Mouse (Mus musculus) ES-Bruce4 (cell line): ENCODE data around the gene Tbc1d8. TPM values are rescaled to one million over a fixed set of nuclear protein-coding genes. Genes with fewer than 3 reads are reported as not detected.

Experiments
- H3K27ac ChIP-seq: 2 replicates; pipeline ENCODE4 v1.5.1; 2012; ENCODE audit warnings: low read length, inconsistent platforms; ENCODE audit not compliant: insufficient read depth
- H3K27me3 ChIP-seq: 2 replicates; pipeline ENCODE4 v1.6.1; 2012; ENCODE audit warnings: mild to moderate bottlenecking, low read length, inconsistent platforms; ENCODE audit not compliant: control insufficient read depth, poor library complexity, insufficient read depth, severe bottlenecking
- H3K36me3 ChIP-seq: 2 replicates; pipeline ENCODE4 v1.6.1; 2012; ENCODE audit warnings: inconsistent platforms, mild to moderate bottlenecking, low read length, moderate library complexity; ENCODE audit not compliant: control insufficient read depth, poor library complexity, insufficient read depth, severe bottlenecking
- H3K4me1 ChIP-seq: one replicate; pipeline ENCODE4 v1.8.1; 2011; ENCODE audit warnings: low read length; ENCODE audit not compliant: control insufficient read depth, insufficient read depth
- H3K4me3 ChIP-seq: 2 replicates; pipeline ENCODE4 v1.5.1; 2011; ENCODE audit warnings: low read depth, mild to moderate bottlenecking, low read length
- H3K9ac ChIP-seq: 2 replicates; pipeline ENCODE4 v1.6.1; 2012; ENCODE audit warnings: low read depth, mild to moderate bottlenecking, inconsistent platforms; ENCODE audit not compliant: poor library complexity, severe bottlenecking
- H3K9me3 ChIP-seq: replicated peaks from 2 replicates; pipeline ENCODE4 v1.6.1; 2012; ENCODE audit warnings: mild to moderate bottlenecking, low read length, inconsistent platforms; ENCODE audit not compliant: control insufficient read depth, poor library complexity, insufficient read depth, severe bottlenecking
- CTCF ChIP-seq: IDR thresholded peaks from one replicate; pipeline ENCODE4 v1.8.1; 2011; ENCODE audit warnings: low read depth, low read length
- EP300 ChIP-seq: IDR thresholded peaks from 2 replicates; pipeline ENCODE4 v1.6.1; 2011; ENCODE audit warnings: low read depth, low read length; ENCODE audit not compliant: insufficient read depth
- POLR2A ChIP-seq: IDR thresholded peaks from one replicate; pipeline ENCODE4 v1.8.1; 2011; ENCODE audit warnings: low read length; ENCODE audit not compliant: insufficient read depth
- polyA plus RNA-seq: library from polyadenylated mRNA; stranded (reverse); fragments of >200 nt; gene quantifications from 2 replicates; pipeline ENCODE4 v1.2.4, GENCODE M21; 2011; ENCODE audit warnings: low read depth; ENCODE audit not compliant: missing spikeins, insufficient read depth, insufficient read length

Gene Tbc1d8
- polyA plus RNA-seq, 1 experiment, result 35.2 TPM

DNA sequence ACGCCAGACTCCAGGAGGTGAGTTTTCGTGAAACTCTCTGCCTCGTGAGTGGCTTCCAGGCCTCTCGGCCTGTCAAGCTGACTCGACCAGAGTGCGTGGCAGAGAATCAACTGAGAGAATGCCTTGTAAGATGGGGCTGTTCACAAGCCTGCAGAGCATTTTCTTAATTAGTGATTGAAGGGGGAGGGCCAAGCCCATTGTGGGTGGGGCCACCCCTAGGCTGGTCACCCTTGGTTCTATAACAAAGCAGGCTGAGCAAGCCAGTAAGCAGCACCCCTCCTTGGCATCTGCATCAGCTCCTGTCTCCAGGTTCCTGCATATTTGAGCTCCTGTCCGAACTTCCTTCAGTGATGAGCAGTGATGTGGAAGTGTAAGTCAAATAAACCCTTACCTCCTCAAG is 42.8 kb upstream of the Tbc1d8 start:
- TF ChIP-seq EP300 (no peak), CTCF (no peak), POLR2A (no peak)
- Histone ChIP-seq H3K27me3 (no peaks in the 10 kb centered on the region), H3K4me3 (no peak overlapping the region), H3K9ac (no peak overlapping the region), H3K9me3 (peaks cover 16% of the 10 kb centered on the region), H3K36me3 (no peaks in the 10 kb centered on the region), H3K27ac (no peak overlapping the region), H3K4me1 (no peaks in the 10 kb centered on the region)

DNA sequence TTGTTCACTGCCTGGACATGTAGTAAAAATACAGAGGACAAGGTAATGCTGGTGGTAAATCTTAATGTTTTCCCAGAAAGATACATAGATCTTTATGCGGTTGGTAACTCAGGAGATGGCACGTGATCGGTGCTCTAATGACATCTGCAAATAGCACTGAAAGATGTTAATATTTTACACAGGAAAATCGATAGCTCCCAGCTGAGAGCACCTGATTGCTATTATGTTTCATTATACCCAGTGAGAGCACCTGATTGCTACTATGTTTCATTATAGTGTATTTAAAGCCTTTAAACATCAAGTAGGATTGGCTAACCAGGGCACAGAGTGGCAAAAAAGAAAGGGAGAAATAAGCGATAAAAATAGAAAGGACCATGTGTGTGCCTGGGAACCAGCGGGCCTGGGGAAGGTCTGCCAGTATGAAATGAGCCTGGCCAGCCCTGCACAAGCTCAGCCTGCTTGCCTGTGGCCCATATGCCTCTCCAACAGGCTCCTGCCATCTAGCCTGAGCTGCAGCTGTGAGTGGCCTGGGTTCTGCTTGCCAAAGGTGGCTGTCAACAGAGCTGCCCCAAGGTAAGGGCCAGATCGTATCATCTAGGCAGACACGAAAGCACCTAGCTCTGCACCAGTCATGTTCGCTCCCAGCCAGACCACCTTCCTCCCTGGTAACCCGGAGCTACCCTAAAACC is 36.9 kb upstream of the Tbc1d8 start:
- H3K27ac ChIP-seq, result no peak overlapping the region
- no peaks in the 10 kb centered on the region for H3K27me3 ChIP-seq
- no peaks in the 10 kb centered on the region for H3K4me1 ChIP-seq
- H3K9me3 ChIP-seq, result peaks cover 16% of the 10 kb centered on the region
- no peaks in the 10 kb centered on the region for H3K36me3 ChIP-seq
- no peak overlapping the region for H3K9ac ChIP-seq
- no peak overlapping the region for H3K4me3 ChIP-seq
- TF ChIP-seq POLR2A, result no peak
- no peak for TF ChIP-seq CTCF

DNA sequence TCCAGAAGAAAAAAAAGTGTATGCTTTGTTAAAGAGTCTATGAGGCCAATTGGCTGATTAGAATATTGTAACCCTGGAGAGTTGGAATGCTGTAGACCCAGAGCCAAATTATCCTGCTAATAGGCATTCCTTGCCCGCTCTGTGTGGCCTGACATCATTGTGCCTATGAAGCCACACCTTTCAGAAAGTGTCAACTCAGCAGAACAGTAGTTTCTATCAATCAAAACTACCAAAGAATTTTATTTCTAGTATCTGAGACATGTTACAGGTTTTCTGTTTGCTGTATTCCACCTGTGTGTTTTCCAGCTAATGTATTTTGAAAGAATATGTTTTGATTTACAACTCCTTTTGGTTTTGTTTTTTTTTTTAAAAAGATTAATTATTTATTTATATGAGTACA is 33.6 kb upstream of the Tbc1d8 start:
- Histone ChIP-seq H3K9ac (no peak overlapping the region), H3K36me3 (no peaks in the 10 kb centered on the region), H3K27me3 (no peaks in the 10 kb centered on the region), H3K9me3 (no peaks in the 10 kb centered on the region), H3K4me1 (no peaks in the 10 kb centered on the region), H3K27ac (no peak overlapping the region), H3K4me3 (no peak overlapping the region)
- no peak for TF ChIP-seq POLR2A
- TF ChIP-seq EP300, result no peak
- TF ChIP-seq CTCF, result no peak

DNA sequence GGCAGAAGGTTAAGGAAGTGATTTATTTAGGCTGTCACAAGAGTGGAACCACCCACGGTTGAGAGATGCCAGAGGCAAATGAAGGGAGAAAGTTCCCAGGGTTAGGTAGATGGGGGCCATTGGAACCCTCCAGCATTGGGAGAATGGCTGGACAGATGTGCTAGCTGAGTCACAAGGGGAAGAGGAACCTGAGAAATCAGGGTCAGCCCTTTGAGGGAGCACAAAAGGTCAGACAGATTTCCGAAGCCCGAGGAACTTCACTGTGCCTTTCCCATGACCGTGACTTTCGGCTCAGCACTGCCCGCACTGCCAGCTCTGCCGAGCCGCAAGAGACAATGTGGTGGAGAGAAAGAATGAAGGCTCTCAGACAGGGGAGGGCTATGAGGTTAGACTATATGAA is 33.2 kb upstream of the Tbc1d8 start:
- H3K9me3 ChIP-seq, result no peaks in the 10 kb centered on the region

DNA sequence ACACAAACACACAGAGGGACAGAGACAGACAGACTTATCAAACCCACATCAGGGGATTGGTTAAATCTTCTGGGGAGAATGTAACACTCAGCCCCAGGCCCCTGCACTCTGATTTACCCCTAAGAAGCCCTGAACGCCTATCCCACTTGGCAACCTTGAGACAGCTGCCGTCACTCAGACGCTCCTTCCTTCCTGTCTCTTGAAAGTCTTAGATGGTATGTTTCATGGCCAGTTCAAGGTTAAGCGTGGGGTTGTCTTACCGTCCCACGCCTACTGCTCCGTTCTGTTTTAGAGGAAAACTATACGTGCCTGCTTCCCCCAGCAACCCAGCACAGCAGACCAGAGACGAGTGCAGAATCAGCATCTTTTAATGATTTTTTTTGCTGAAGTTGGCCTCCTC is 27.0 kb upstream of the Tbc1d8 start:
- H3K4me1 ChIP-seq, result no peaks in the 10 kb centered on the region
- H3K9ac ChIP-seq, result no peak overlapping the region
- no peaks in the 10 kb centered on the region for H3K27me3 ChIP-seq
- no peaks in the 10 kb centered on the region for H3K9me3 ChIP-seq
- no peak overlapping the region for H3K27ac ChIP-seq
- no peaks in the 10 kb centered on the region for H3K36me3 ChIP-seq
- H3K4me3 ChIP-seq, result no peak overlapping the region
- no peak for TF ChIP-seq CTCF
- TF ChIP-seq EP300, result no peak
- no peak for TF ChIP-seq POLR2A

More for the DNA sequence above, 33.2 kb upstream of the Tbc1d8 start:
- Histone ChIP-seq H3K9ac (no peak overlapping the region), H3K4me3 (no peak overlapping the region), H3K4me1 (no peaks in the 10 kb centered on the region), H3K36me3 (no peaks in the 10 kb centered on the region), H3K27me3 (no peaks in the 10 kb centered on the region), H3K27ac (no peak overlapping the region)
- no peak for TF ChIP-seq CTCF
- no peak for TF ChIP-seq POLR2A
- no peak for TF ChIP-seq EP300

DNA sequence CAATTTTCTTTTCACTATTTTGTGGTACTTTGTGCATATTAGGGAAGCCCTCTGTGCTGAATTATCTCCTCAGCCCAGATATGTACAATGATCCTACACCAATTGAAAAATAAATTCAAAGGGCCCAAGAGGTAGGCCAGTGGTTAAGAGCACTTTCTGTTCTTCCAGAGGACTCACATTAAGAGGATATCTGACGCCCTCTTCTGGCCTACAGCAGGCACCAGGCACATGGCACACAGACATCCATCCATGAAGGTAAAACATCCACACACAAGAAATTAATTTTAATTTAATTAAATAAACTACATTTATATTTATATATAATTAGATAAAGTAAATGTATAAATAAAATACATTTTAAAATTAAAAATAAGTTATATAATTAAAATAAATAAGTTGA is 25.7 kb upstream of the Tbc1d8 start:
- H3K27ac ChIP-seq, result no peak overlapping the region
- H3K36me3 ChIP-seq, result no peaks in the 10 kb centered on the region
- no peaks in the 10 kb centered on the region for H3K27me3 ChIP-seq
- TF ChIP-seq POLR2A (no peak), EP300 (no peak), CTCF (peak; percentile 62)
- H3K4me3 ChIP-seq, result no peak overlapping the region
- H3K4me1 ChIP-seq, result no peaks in the 10 kb centered on the region
- H3K9me3 ChIP-seq, result no peaks in the 10 kb centered on the region
- H3K9ac ChIP-seq, result no peak overlapping the region
